Mouse (Mus musculus): ENCODE data around the gene Zc3hav1l. TPM values are rescaled to one million over a fixed set of nuclear protein-coding genes. Genes with fewer than 3 reads are reported as not detected.

The Zc3hav1l gene
- polyA plus RNA-seq, 1 experiment from 2014 or later = 10.6 TPM

- Histone ChIP-seq H3K9me3 (ENCODE audit: control insufficient read depth, low read length) (no peaks in the 10 kb centered on the region), H3K4me2 (ENCODE audit: low read depth, low read length) (no peak overlapping the region), H3K27me3 (replicated peaks; ENCODE audit: control insufficient read depth, insufficient read depth, low read length) (no peaks in the 10 kb centered on the region), H3K4me1 (ENCODE audit: control insufficient read depth, insufficient read depth, low read length) (peaks cover 15% of the 10 kb centered on the region), H3K9ac (ENCODE audit: low read depth, low read length) (no peak overlapping the region), H3K36me3 (ENCODE audit: control insufficient read depth, insufficient read depth, low read length) (no peaks in the 10 kb centered on the region), H3K27ac (replicated peaks; ENCODE audit: low read depth, low read length) (no peak overlapping the region), H3K4me3 (ENCODE audit: low read depth, low read length) (no peak overlapping the region)
- DNase-seq (ENCODE audit: low spot score) (no peak), ATAC-seq (ENCODE audit: low read depth) (no peak)
- 60% methylated on average over 3 of the region's 3 CpGs for WGBS
Observed at GRCm38 (mm10) chr6:38244167-38244566, 54.9 kb downstream of the Zc3hav1l start.

GRCm38 (mm10) chr6:38242833-38243232, 56.2 kb downstream of the Zc3hav1l start:
- no peak for DNase-seq (ENCODE audit: low spot score)
- Histone ChIP-seq H3K4me1 (ENCODE audit: control insufficient read depth, insufficient read depth, low read length) (peaks cover 15% of the 10 kb centered on the region), H3K27ac (replicated peaks; ENCODE audit: low read depth, low read length) (no peak overlapping the region), H3K4me2 (ENCODE audit: low read depth, low read length) (no peak overlapping the region), H3K4me3 (ENCODE audit: low read depth, low read length) (no peak overlapping the region), H3K27me3 (replicated peaks; ENCODE audit: control insufficient read depth, insufficient read depth, low read length) (no peaks in the 10 kb centered on the region), H3K9ac (ENCODE audit: low read depth, low read length) (no peak overlapping the region), H3K36me3 (ENCODE audit: control insufficient read depth, insufficient read depth, low read length) (no peaks in the 10 kb centered on the region), H3K9me3 (ENCODE audit: control insufficient read depth, low read length) (no peaks in the 10 kb centered on the region)
- 63% methylated on average over 5 of the region's 5 CpGs for WGBS
- ATAC-seq (ENCODE audit: low read depth) = no peak

GRCm38 (mm10) chr6:38242295-38242830, 56.7 kb downstream of the Zc3hav1l start:
- Histone ChIP-seq H3K27me3 (replicated peaks; ENCODE audit: control insufficient read depth, insufficient read depth, low read length) (no peaks in the 10 kb centered on the region), H3K4me1 (ENCODE audit: control insufficient read depth, insufficient read depth, low read length) (peaks cover 15% of the 10 kb centered on the region), H3K36me3 (ENCODE audit: control insufficient read depth, insufficient read depth, low read length) (no peaks in the 10 kb centered on the region), H3K9ac (ENCODE audit: low read depth, low read length) (no peak overlapping the region), H3K9me3 (ENCODE audit: control insufficient read depth, low read length) (no peaks in the 10 kb centered on the region), H3K27ac (replicated peaks; ENCODE audit: low read depth, low read length) (no peak overlapping the region), H3K4me3 (ENCODE audit: low read depth, low read length) (no peak overlapping the region), H3K4me2 (ENCODE audit: low read depth, low read length) (no peak overlapping the region)
- DNase-seq (ENCODE audit: low spot score) = no peak
- ATAC-seq (ENCODE audit: low read depth) = no peak
- WGBS = 71% methylated on average over 8 of the region's 8 CpGs

- 70% methylated on average over 4 of the region's 4 CpGs for WGBS
- Histone ChIP-seq H3K9ac (ENCODE audit: low read depth, low read length) (no peak overlapping the region), H3K4me2 (ENCODE audit: low read depth, low read length) (no peak overlapping the region), H3K4me3 (ENCODE audit: low read depth, low read length) (no peak overlapping the region), H3K27ac (replicated peaks; ENCODE audit: low read depth, low read length) (no peak overlapping the region), H3K4me1 (ENCODE audit: control insufficient read depth, insufficient read depth, low read length) (peaks cover 15% of the 10 kb centered on the region), H3K9me3 (ENCODE audit: control insufficient read depth, low read length) (no peaks in the 10 kb centered on the region), H3K36me3 (ENCODE audit: control insufficient read depth, insufficient read depth, low read length) (no peaks in the 10 kb centered on the region), H3K27me3 (replicated peaks; ENCODE audit: control insufficient read depth, insufficient read depth, low read length) (no peaks in the 10 kb centered on the region)
- DNase-seq (ENCODE audit: low spot score) = no peak
- ATAC-seq (ENCODE audit: low read depth) = no peak
Observed at GRCm38 (mm10) chr6:38241508-38241907, 57.6 kb downstream of the Zc3hav1l start.

GRCm38 (mm10) chr6:38240618-38241017, 58.4 kb downstream of the Zc3hav1l start:
- ATAC-seq (ENCODE audit: low read depth) (no peak), DNase-seq (ENCODE audit: low spot score) (no peak)
- no peaks in the 10 kb centered on the region for H3K9me3 ChIP-seq (ENCODE audit: control insufficient read depth, low read length)
- peaks cover 15% of the 10 kb centered on the region for H3K4me1 ChIP-seq (ENCODE audit: control insufficient read depth, insufficient read depth, low read length)
- H3K4me3 ChIP-seq (ENCODE audit: low read depth, low read length) = no peak overlapping the region
- WGBS = 72% methylated on average over 5 of the region's 5 CpGs
- H3K36me3 ChIP-seq (ENCODE audit: control insufficient read depth, insufficient read depth, low read length) = no peaks in the 10 kb centered on the region
- H3K27me3 ChIP-seq (replicated peaks; ENCODE audit: control insufficient read depth, insufficient read depth, low read length) = no peaks in the 10 kb centered on the region
- H3K27ac ChIP-seq (replicated peaks; ENCODE audit: low read depth, low read length) = no peak overlapping the region
- no peak overlapping the region for H3K4me2 ChIP-seq (ENCODE audit: low read depth, low read length)
- no peak overlapping the region for H3K9ac ChIP-seq (ENCODE audit: low read depth, low read length)

GRCm38 (mm10) chr6:38238382-38238781, 60.7 kb downstream of the Zc3hav1l start:
- ATAC-seq (ENCODE audit: low read depth) (no peak), DNase-seq (ENCODE audit: low spot score) (no peak)

More at GRCm38 (mm10) chr6:38238382-38238781, 60.7 kb downstream of the Zc3hav1l start:
- 62% methylated on average over 4 of the region's 4 CpGs for WGBS
- Histone ChIP-seq H3K4me1 (ENCODE audit: control insufficient read depth, insufficient read depth, low read length) (peaks cover 13% of the 10 kb centered on the region), H3K36me3 (ENCODE audit: control insufficient read depth, insufficient read depth, low read length) (no peaks in the 10 kb centered on the region), H3K9me3 (ENCODE audit: control insufficient read depth, low read length) (no peaks in the 10 kb centered on the region), H3K27me3 (replicated peaks; ENCODE audit: control insufficient read depth, insufficient read depth, low read length) (no peaks in the 10 kb centered on the region), H3K27ac (replicated peaks; ENCODE audit: low read depth, low read length) (no peak overlapping the region), H3K4me2 (ENCODE audit: low read depth, low read length) (no peak overlapping the region), H3K4me3 (ENCODE audit: low read depth, low read length) (no peak overlapping the region), H3K9ac (ENCODE audit: low read depth, low read length) (no peak overlapping the region)

Other genes with a start within 250 kb of the Zc3hav1l start
- 2.7 and 3.2 TPM in 2 replicates for gene Tmem213, start 190.0 kb downstream of the Zc3hav1l start, polyA plus RNA-seq (2014; fragmentation: Nextera tagmentation; extraction: Ambion mirVana)
- 0.97 and 3.1 TPM in 2 replicates for gene Atp6v0a4, start 174.7 kb downstream of the Zc3hav1l start, polyA plus RNA-seq (2014; fragmentation: Nextera tagmentation; extraction: Ambion mirVana)
- 6.0 and 6.2 TPM in 2 replicates for gene D630045J12Rik, start 45.2 kb downstream of the Zc3hav1l start, polyA plus RNA-seq (2014; fragmentation: Nextera tagmentation; extraction: Ambion mirVana)
- gene Zc3hav1, start 55.3 kb upstream of the Zc3hav1l start, polyA plus RNA-seq (2014; fragmentation: Nextera tagmentation; extraction: Ambion mirVana) = 3.9 and 4.7 TPM in 2 replicates
- gene Ttc26, start 82.2 kb upstream of the Zc3hav1l start, polyA plus RNA-seq (2014; fragmentation: Nextera tagmentation; extraction: Ambion mirVana) = 5.0 and 5.3 TPM in 2 replicates
- gene Ubn2, start 134.7 kb upstream of the Zc3hav1l start, polyA plus RNA-seq (2014; fragmentation: Nextera tagmentation; extraction: Ambion mirVana) = 10.0 and 13.8 TPM in 2 replicates
- gene Fmc1, start 234.2 kb upstream of the Zc3hav1l start, polyA plus RNA-seq (2014; fragmentation: Nextera tagmentation; extraction: Ambion mirVana) = 92.8 and 93.8 TPM in 2 replicates

Measured in embryonic facial prominence, embryonic 14.5 days (tissue).